Mouse (Mus musculus) forebrain, embryonic 15.5 days (tissue): ENCODE measurements around the gene BC034090. TPM values are rescaled to one million over a fixed set of nuclear protein-coding genes. Genes with fewer than 3 reads are reported as not detected.

Source experiments
- ATAC-seq: fragments of 200-750 bp; cut with Nextera tagmentation; replicated peaks from 2 replicates; pipeline ENCODE4 v1.8.0; 2017; ENCODE audit warnings: mild to moderate bottlenecking, moderate TSS enrichment, moderate library complexity
- H3K27ac ChIP-seq: fragments of 300-500 bp; sonication (generic); replicated peaks from 2 replicates; pipeline ENCODE4 v1.5.1; 2015; ENCODE audit warnings: mild to moderate bottlenecking, inconsistent platforms
- H3K27me3 ChIP-seq: fragments of 300-500 bp; sonication (generic); 2 replicates; pipeline ENCODE4 v1.6.1; 2015; ENCODE audit warnings: inconsistent platforms
- H3K36me3 ChIP-seq: fragments of 300-500 bp; sonication (generic); 2 replicates; pipeline ENCODE4 v1.6.1; 2015; ENCODE audit warnings: mild to moderate bottlenecking, inconsistent platforms
- H3K4me1 ChIP-seq: fragments of 300-500 bp; sonication (generic); 2 replicates; pipeline ENCODE4 v1.6.1; 2015; ENCODE audit warnings: inconsistent platforms
- H3K4me2 ChIP-seq: fragments of 300-500 bp; sonication (generic); replicated peaks from 2 replicates; pipeline ENCODE4 v1.6.1; 2015; ENCODE audit warnings: mild to moderate bottlenecking, inconsistent platforms
- H3K4me3 ChIP-seq: fragments of 300-500 bp; sonication (generic); 2 replicates; pipeline ENCODE4 v1.5.1; 2015; ENCODE audit warnings: mild to moderate bottlenecking, inconsistent platforms
- H3K9ac ChIP-seq: fragments of 300-500 bp; sonication (generic); replicated peaks from 2 replicates; pipeline ENCODE4 v1.6.1; 2015; ENCODE audit warnings: mild to moderate bottlenecking, inconsistent platforms
- H3K9me3 ChIP-seq: fragments of 300-500 bp; sonication (generic); 2 replicates; pipeline ENCODE4 v1.6.1; 2016; ENCODE audit warnings: inconsistent platforms
- WGBS: fragments of 180-500 bp; shearing (Covaris S2); methylation state at CpG from one replicate; pipeline ENCODE4 v1.1.7; 2015; ENCODE audit warnings: mixed read lengths; 5-methylcytosine and 5-hydroxymethylcytosine counted together
- polyA plus RNA-seq: library from polyadenylated mRNA; unstranded; fragments of >200 nt; fragmentation: Nextera tagmentation; extraction: Ambion mirVana; gene quantifications from 2 replicates; pipeline ENCODE4 v1.2.1, GENCODE M21; 2015

The BC034090 gene
- polyA plus RNA-seq, 1 experiment from 2014 or later: 4.9 TPM

GRCm38 (mm10) chr1:155212936-155213774, 31.1 kb downstream of the BC034090 start:
- Histone ChIP-seq H3K4me2 (no peak overlapping the region), H3K27ac (peak overlapping the region; percentile 62), H3K9ac (no peak overlapping the region; the same call in 1 of the 2 replicates), H3K27me3 (no peaks in the 10 kb centered on the region), H3K4me3 (no peak overlapping the region), H3K9me3 (no peaks in the 10 kb centered on the region), H3K4me1 (peaks cover 63% of the 10 kb centered on the region), H3K36me3 (no peaks in the 10 kb centered on the region)
- ATAC-seq: no peak
- WGBS: 13% methylated on average over 18 of the region's 18 CpGs

GRCm38 (mm10) chr1:155212493-155212892, 31.8 kb downstream of the BC034090 start:
- 7% methylated on average over 6 of the region's 6 CpGs for WGBS
- H3K4me1 ChIP-seq: peaks cover 64% of the 10 kb centered on the region

GRCm38 (mm10) chr1:155212081-155212480, 32.2 kb downstream of the BC034090 start:
- H3K36me3 ChIP-seq: peaks cover under 1% of the 10 kb centered on the region; the same call in 1 of the 2 replicates
- H3K4me2 ChIP-seq: no peak overlapping the region
- peak overlapping the region; percentile 62 for H3K27ac ChIP-seq
- no peaks in the 10 kb centered on the region for H3K27me3 ChIP-seq
- H3K9me3 ChIP-seq: no peaks in the 10 kb centered on the region
- H3K4me3 ChIP-seq: no peak overlapping the region
- peak; percentile 5 for ATAC-seq
- H3K4me1 ChIP-seq: peaks cover 64% of the 10 kb centered on the region
- no peak overlapping the region for H3K9ac ChIP-seq
- WGBS: 38% methylated on average over 4 of the region's 4 CpGs

More at GRCm38 (mm10) chr1:155212493-155212892, 31.8 kb downstream of the BC034090 start:
- Histone ChIP-seq H3K27me3 (no peaks in the 10 kb centered on the region), H3K36me3 (no peaks in the 10 kb centered on the region), H3K4me3 (no peak overlapping the region), H3K4me2 (no peak overlapping the region), H3K9me3 (no peaks in the 10 kb centered on the region), H3K9ac (peak overlapping the region; percentile 8; the same call in 1 of the 2 replicates), H3K27ac (peak overlapping the region; percentile 62)
- peak; percentile 39 for ATAC-seq

- Histone ChIP-seq H3K27me3 (no peaks in the 10 kb centered on the region), H3K4me2 (no peak overlapping the region), H3K27ac (peak overlapping the region; percentile 70), H3K9me3 (no peaks in the 10 kb centered on the region), H3K36me3 (peaks cover 4% of the 10 kb centered on the region; the same call in 1 of the 2 replicates), H3K9ac (no peak overlapping the region), H3K4me3 (no peak overlapping the region), H3K4me1 (peaks cover 70% of the 10 kb centered on the region)
- ATAC-seq: no peak
- WGBS: 57% methylated on average over 7 of the region's 7 CpGs
These were observed 33.2 kb downstream of the BC034090 start for GRCm38 (mm10) chr1:155211017-155211416.

- no peaks in the 10 kb centered on the region for H3K27me3 ChIP-seq
- H3K4me3 ChIP-seq: no peak overlapping the region
- peaks cover 4% of the 10 kb centered on the region; the same call in 1 of the 2 replicates for H3K36me3 ChIP-seq
- H3K4me1 ChIP-seq: peaks cover 71% of the 10 kb centered on the region
- 55% methylated on average over 11 of the region's 11 CpGs for WGBS
- no peak overlapping the region for H3K4me2 ChIP-seq
- H3K9me3 ChIP-seq: no peaks in the 10 kb centered on the region
- H3K27ac ChIP-seq: peak overlapping the region; percentile 70
- H3K9ac ChIP-seq: no peak overlapping the region
- ATAC-seq: peak; percentile 53
These were observed 34.1 kb downstream of the BC034090 start for GRCm38 (mm10) chr1:155210011-155210763.

- ATAC-seq: no peak
- no peak overlapping the region for H3K4me3 ChIP-seq
- no peak overlapping the region for H3K9ac ChIP-seq
- 0 out of 2 replicates have a peak overlapping the region, but pooled peaks have one; percentile 5 for H3K27ac ChIP-seq
- H3K4me1 ChIP-seq: peaks cover 74% of the 10 kb centered on the region
- H3K9me3 ChIP-seq: no peaks in the 10 kb centered on the region
- no peaks in the 10 kb centered on the region for H3K27me3 ChIP-seq
- WGBS: 52% methylated on average over 3 of the region's 3 CpGs
- no peak overlapping the region for H3K4me2 ChIP-seq
- peaks cover 4% of the 10 kb centered on the region; the same call in 1 of the 2 replicates for H3K36me3 ChIP-seq
These were observed 36.4 kb downstream of the BC034090 start for GRCm38 (mm10) chr1:155207859-155208258.

- Histone ChIP-seq H3K27ac (peak overlapping the region; percentile 94), H3K4me3 (no peak overlapping the region), H3K27me3 (no peaks in the 10 kb centered on the region), H3K36me3 (peaks cover 7% of the 10 kb centered on the region; the same call in 1 of the 2 replicates), H3K9me3 (no peaks in the 10 kb centered on the region), H3K4me1 (peaks cover 74% of the 10 kb centered on the region), H3K4me2 (no peak overlapping the region), H3K9ac (0 out of 2 replicates have a peak overlapping the region, but pooled peaks have one; percentile 10)
- 57% methylated on average over 19 of the region's 19 CpGs for WGBS
- no peak for ATAC-seq
These were observed 38.2 kb downstream of the BC034090 start for GRCm38 (mm10) chr1:155205822-155206660.

- Histone ChIP-seq H3K4me2 (no peak overlapping the region), H3K4me1 (peaks cover 69% of the 10 kb centered on the region), H3K27ac (peak overlapping the region; percentile 94), H3K9ac (no peak overlapping the region), H3K9me3 (no peaks in the 10 kb centered on the region), H3K4me3 (no peak overlapping the region), H3K36me3 (peaks cover 7% of the 10 kb centered on the region; the same call in 1 of the 2 replicates), H3K27me3 (no peaks in the 10 kb centered on the region)
- 57% methylated on average over 7 of the region's 7 CpGs for WGBS
- no peak for ATAC-seq
These were observed 38.9 kb downstream of the BC034090 start for GRCm38 (mm10) chr1:155205311-155205710.

- Histone ChIP-seq H3K9me3 (no peaks in the 10 kb centered on the region), H3K36me3 (peaks cover 7% of the 10 kb centered on the region; the same call in 1 of the 2 replicates), H3K27ac (peak overlapping the region; percentile 94), H3K9ac (no peak overlapping the region; the same call in 1 of the 2 replicates), H3K4me3 (no peak overlapping the region), H3K27me3 (no peaks in the 10 kb centered on the region), H3K4me2 (0 out of 2 replicates have a peak overlapping the region, but pooled peaks have one; percentile 12), H3K4me1 (peaks cover 68% of the 10 kb centered on the region)
- WGBS: 32% methylated on average over 8 of the region's 8 CpGs
- peak; percentile 75 for ATAC-seq
These were observed 39.6 kb downstream of the BC034090 start for GRCm38 (mm10) chr1:155204560-155205162.

- H3K27ac ChIP-seq: peak overlapping the region; percentile 94
- WGBS: 59% methylated on average over 12 of the region's 12 CpGs
- peaks cover 75% of the 10 kb centered on the region for H3K4me1 ChIP-seq
- peak overlapping the region; percentile 17 for H3K9ac ChIP-seq
- H3K27me3 ChIP-seq: no peaks in the 10 kb centered on the region
- no peak overlapping the region for H3K4me3 ChIP-seq
- no peak overlapping the region for H3K4me2 ChIP-seq
- H3K36me3 ChIP-seq: peaks cover 7% of the 10 kb centered on the region; the same call in 1 of the 2 replicates
- ATAC-seq: peak; percentile 25; the same call in 1 of the 2 replicates
- H3K9me3 ChIP-seq: no peaks in the 10 kb centered on the region
These were observed 40.3 kb downstream of the BC034090 start for GRCm38 (mm10) chr1:155203954-155204353.

- Histone ChIP-seq H3K27me3 (no peaks in the 10 kb centered on the region), H3K4me3 (no peak overlapping the region), H3K9me3 (no peaks in the 10 kb centered on the region), H3K36me3 (peaks cover 12% of the 10 kb centered on the region; the same call in 1 of the 2 replicates), H3K4me2 (no peak overlapping the region), H3K9ac (no peak overlapping the region), H3K27ac (peak overlapping the region; percentile 65), H3K4me1 (peaks cover 70% of the 10 kb centered on the region)
- no peak for ATAC-seq
- 60% methylated on average over 7 of the region's 7 CpGs for WGBS
These were observed 41.1 kb downstream of the BC034090 start for GRCm38 (mm10) chr1:155203101-155203500.
